Mouse (Mus musculus) CH12.LX (cell line): ENCODE measurements around the gene Gm28036. TPM values are rescaled to one million over a fixed set of nuclear protein-coding genes. Genes with fewer than 3 reads are reported as not detected.

Source experiments
- DNase-seq: peaks from one replicate; pipeline ENCODE4 v3.0.0-alpha.2; 2013; ENCODE audit errors: extremely low read depth
- H3K27ac ChIP-seq: 2 replicates; pipeline ENCODE4 v1.5.1; 2012; ENCODE audit warnings: low read depth, mild to moderate bottlenecking, control low read depth, moderate library complexity; ENCODE audit not compliant: insufficient read depth
- H3K27me3 ChIP-seq: replicated peaks from 2 replicates; pipeline ENCODE3; 2012; ENCODE audit warnings: inconsistent platforms
- H3K36me3 ChIP-seq, 2 experiments: replicated peaks in 1 of 2; 2 replicates each; pipeline versions ENCODE3 to v1.6.1; 2012; ENCODE audit warnings: inconsistent platforms in 1 of 2, low read length in 1 of 2, mild to moderate bottlenecking in 1 of 2, mixed read lengths in 1 of 2, moderate library complexity in 1 of 2; ENCODE audit not compliant: control insufficient read depth in 1 of 2, insufficient read depth in 1 of 2
- H3K4me1 ChIP-seq, 2 experiments: 2 replicates each; pipeline ENCODE4 v1.6.1; 2012; ENCODE audit warnings: inconsistent platforms in 1 of 2, moderate library complexity in 1 of 2; ENCODE audit not compliant: insufficient read depth in 2 of 2, control insufficient read depth in 1 of 2
- H3K4me2 ChIP-seq: 2 replicates; pipeline ENCODE4 v1.6.1; 2012; ENCODE audit warnings: low read depth, mild to moderate bottlenecking, control low read depth; ENCODE audit not compliant: poor library complexity, insufficient read depth, severe bottlenecking
- H3K4me3 ChIP-seq, 3 experiments: fragments of 150-350 bp in 1 of 3; sonication (generic) in 1 of 3; replicated peaks in 1 of 3; 2 replicates each; pipeline versions ENCODE3 to v1.5.1; 2011 to 2012; ENCODE audit warnings: low read depth in 2 of 3, low read length in 2 of 3, mild to moderate bottlenecking in 2 of 3, moderate library complexity in 2 of 3, control low read depth in 1 of 3, improper control_type of control experiment in 1 of 3, inconsistent platforms in 1 of 3, mixed read lengths in 1 of 3; ENCODE audit not compliant: poor library complexity in 1 of 3
- H3K79me2 ChIP-seq: replicated peaks from 2 replicates; pipeline ENCODE4 v1.6.1; 2012; ENCODE audit warnings: mild to moderate bottlenecking, moderate library complexity; ENCODE audit not compliant: control insufficient read depth, poor library complexity, insufficient read depth, severe bottlenecking; ENCODE audit errors: extremely low read depth
- H3K9ac ChIP-seq: 2 replicates; pipeline ENCODE4 v1.6.1; 2012; ENCODE audit warnings: low read depth, mild to moderate bottlenecking, control low read depth, moderate library complexity; ENCODE audit not compliant: insufficient read depth
- H3K9me3 ChIP-seq: replicated peaks from 2 replicates; pipeline ENCODE3; 2012; ENCODE audit warnings: low read length, inconsistent platforms, mixed read lengths
- BHLHE40 ChIP-seq: IDR thresholded peaks from 2 replicates; pipeline ENCODE4 v1.6.1; 2011; ENCODE audit warnings: mild to moderate bottlenecking, low read depth, low read length, improper control_type of control experiment
- CHD2 ChIP-seq: IDR thresholded peaks from 2 replicates; pipeline ENCODE4 v1.6.1; 2011; ENCODE audit warnings: low read length, improper control_type of control experiment
- CTCF ChIP-seq, 2 experiments: IDR thresholded peaks in 1 of 2; conservative IDR thresholded peaks in 1 of 2; 2 replicates each; pipeline ENCODE4 v1.5.1; 2011 to 2012; ENCODE audit warnings: low read depth in 2 of 2, low read length in 2 of 2, improper control_type of control experiment in 1 of 2, inconsistent platforms in 1 of 2, mild to moderate bottlenecking in 1 of 2, moderate library complexity in 1 of 2
- E2F4 ChIP-seq: IDR thresholded peaks from 2 replicates; pipeline ENCODE4 v1.6.1; 2011; ENCODE audit warnings: low read depth, low read length, improper control_type of control experiment; ENCODE audit not compliant: insufficient replicate concordance
- ELF1 ChIP-seq: IDR thresholded peaks from 2 replicates; pipeline ENCODE4 v1.6.1; 2014; ENCODE audit warnings: low read depth, mild to moderate bottlenecking, inconsistent platforms, low read length, improper control_type of control experiment
- EP300 ChIP-seq: IDR thresholded peaks from 2 replicates; pipeline ENCODE4 v1.6.1; 2011; ENCODE audit warnings: low read length, improper control_type of control experiment
- ETS1 ChIP-seq: conservative IDR thresholded peaks from 2 replicates; pipeline ENCODE4 v1.6.1; 2012; ENCODE audit warnings: low read depth, mild to moderate bottlenecking, inconsistent platforms, low read length, improper control_type of control experiment, moderate library complexity
- IRF4 ChIP-seq: IDR thresholded peaks from 2 replicates; pipeline ENCODE4 v1.6.1; 2014; ENCODE audit warnings: low read depth, mild to moderate bottlenecking, inconsistent platforms, low read length, improper control_type of control experiment
- JUN ChIP-seq: IDR thresholded peaks from 2 replicates; pipeline ENCODE4 v1.6.1; 2011; ENCODE audit warnings: low read depth, mild to moderate bottlenecking, low read length, improper control_type of control experiment, moderate library complexity; ENCODE audit not compliant: insufficient read depth
- MAX ChIP-seq: IDR thresholded peaks from 2 replicates; pipeline ENCODE4 v1.6.1; 2011; ENCODE audit warnings: low read length, improper control_type of control experiment
- MAZ ChIP-seq: IDR thresholded peaks from 2 replicates; pipeline ENCODE4 v1.6.1; 2012; ENCODE audit warnings: low read depth, mild to moderate bottlenecking, inconsistent platforms, low read length, improper control_type of control experiment, moderate library complexity
- MXI1 ChIP-seq: IDR thresholded peaks from 2 replicates; pipeline ENCODE4 v1.6.1; 2011; ENCODE audit warnings: mild to moderate bottlenecking, low read depth, low read length, improper control_type of control experiment
- NELFE ChIP-seq: IDR thresholded peaks from 2 replicates; pipeline ENCODE4 v1.6.1; 2011; ENCODE audit warnings: low read depth, low read length, improper control_type of control experiment
- NRF1 ChIP-seq: IDR thresholded peaks from 2 replicates; pipeline ENCODE4 v1.6.1; 2014; ENCODE audit warnings: low read depth, mild to moderate bottlenecking, inconsistent platforms, low read length, improper control_type of control experiment, moderate library complexity
- POLR2A ChIP-seq: IDR thresholded peaks from 2 replicates; pipeline ENCODE4 v1.6.1; 2011; ENCODE audit warnings: low read depth, mild to moderate bottlenecking, improper control_type of control experiment, low read length
- RAD21 ChIP-seq: IDR thresholded peaks from 2 replicates; pipeline ENCODE4 v1.6.1; 2011; ENCODE audit warnings: low read depth, mild to moderate bottlenecking, low read length, improper control_type of control experiment, moderate library complexity
- RCOR1 ChIP-seq: conservative IDR thresholded peaks from 2 replicates; pipeline ENCODE4 v1.6.1; 2012; ENCODE audit warnings: low read depth, mild to moderate bottlenecking, inconsistent platforms, low read length, improper control_type of control experiment
- TBP ChIP-seq: conservative IDR thresholded peaks from 2 replicates; pipeline ENCODE4 v1.6.1; 2011; ENCODE audit warnings: low read depth, low read length, improper control_type of control experiment
- UBTF ChIP-seq: IDR thresholded peaks from 2 replicates; pipeline ENCODE4 v1.6.1; 2012; ENCODE audit warnings: low read depth, mild to moderate bottlenecking, inconsistent platforms, low read length, improper control_type of control experiment, moderate library complexity
- USF1 ChIP-seq: IDR thresholded peaks from 2 replicates; pipeline ENCODE4 v1.6.1; 2014; ENCODE audit warnings: low read depth, mild to moderate bottlenecking, inconsistent platforms, low read length, improper control_type of control experiment
- ZC3H11A ChIP-seq: IDR thresholded peaks from 2 replicates; pipeline ENCODE4 v1.6.1; 2012; ENCODE audit warnings: low read depth, mild to moderate bottlenecking, inconsistent platforms, low read length, improper control_type of control experiment
- ZKSCAN1 ChIP-seq: IDR thresholded peaks from 2 replicates; pipeline ENCODE4 v1.6.1; 2012; ENCODE audit warnings: low read depth, inconsistent platforms, low read length, improper control_type of control experiment, borderline replicate concordance
- ZNF384 ChIP-seq: IDR thresholded peaks from 2 replicates; pipeline ENCODE4 v1.6.1; 2012; ENCODE audit warnings: low read depth, low read length, improper control_type of control experiment, inconsistent platforms
- dilution Hi-C: fragments of 300-500 bp; cut with MboI; formaldehyde crosslinking; loops from 2 replicates; pipeline ENCODE4 v1.14.3; 2020; ENCODE audit warnings: low sequenced_read_pairs; ENCODE audit not compliant: extremely low pct_unique_long_range_greater_than_20kb, extremely low pct_ligation_motif_present
- in situ Hi-C: fragments of 300-500 bp; cut with MboI; formaldehyde crosslinking; loops from 3 replicates; pipeline ENCODE4 v1.14.3; 2019; ENCODE audit warnings: low sequenced_read_pairs, low pct_ligation_motif_present, low pct_unique_long_range_greater_than_20kb, mixed read lengths
- polyA plus RNA-seq: library from polyadenylated mRNA; unstranded; fragments of >175 nt; gene quantifications from 2 replicates; pipeline ENCODE4 v1.2.1, GENCODE M21; 2012; ENCODE audit warnings: low read depth; ENCODE audit not compliant: insufficient read length
- total RNA-seq, 2 experiments: library from RNA; depleted of rRNA; stranded (reverse); fragments of 300-350 nt in 1 of 2; fragments of >200 nt in 1 of 2; gene quantifications; 2 replicates each; pipeline ENCODE4 v1.2.3; 2012 to 2014

Gm28036 gene
- total and polyA plus RNA-seq, 3 experiments: 10.5 to 18.8 (median 15.3) TPM

DNA sequence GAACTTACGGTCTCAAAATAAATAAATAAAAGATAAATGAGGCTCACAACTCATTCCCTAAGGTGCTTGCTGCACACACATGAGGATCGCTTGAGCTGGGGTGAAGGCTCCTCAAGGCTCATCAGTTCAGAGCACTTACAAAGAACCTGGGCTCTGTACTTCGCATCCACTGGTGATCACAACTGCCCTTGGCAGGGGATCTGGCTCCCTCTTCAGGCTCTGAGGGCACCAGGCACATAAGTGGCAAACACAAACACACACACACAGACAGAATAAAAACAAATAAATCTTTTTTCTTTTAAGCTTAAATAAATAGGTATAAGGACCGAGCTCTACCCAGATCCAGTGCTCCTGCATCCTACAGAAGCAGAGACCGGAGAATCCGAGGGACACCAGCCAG is 8.8 kb upstream of the Gm28036 start:
- in situ Hi-C loops (loop anchor here (10.0 to 25.0 kb wide), 2 partner anchors 171 to 298 kb away; partner anchors contain the start of genes Eif6 and Fam83c), dilution Hi-C loops (no loop called here)
- Histone ChIP-seq H3K27me3 (no peaks in the 10 kb centered on the region), H3K4me3 (no peak overlapping the region), H3K4me1 (no peaks in the 10 kb centered on the region), H3K36me3 (peaks cover 41 to 72% of the 10 kb centered on the region in 2 experiments), H3K27ac (no peak overlapping the region), H3K9ac (no peak overlapping the region), H3K79me2 (no peaks in the 10 kb centered on the region; the same call in 1 of the 2 replicates), H3K9me3 (no peaks in the 10 kb centered on the region), H3K4me2 (no peak overlapping the region)
- no peak for DNase-seq
- TF ChIP-seq JUN: no peak
- peak; percentile 58 for TF ChIP-seq RAD21
- peak in 1 of 2 experiments; percentile 58; a peak in 2 of 4 replicates for TF ChIP-seq CTCF (conservative IDR thresholded peaks at IDR 0.05 in 1 of 2, IDR thresholded peaks at IDR 0.05 in 1 of 2; ENCODE audit: low read depth in 2 of 2, low read length in 2 of 2)
- TF ChIP-seq MXI1: no peak
- no peak for TF ChIP-seq ZKSCAN1
- TF ChIP-seq EP300: no peak
- no peak for TF ChIP-seq IRF4
- no peak for TF ChIP-seq USF1

GRCm38 (mm10) chr2:156134161-156134560 is 7.3 kb upstream of the Gm28036 start:
- in situ Hi-C loops (loop anchor here (10.0 to 25.0 kb wide), 2 partner anchors 169 to 297 kb away; partner anchors contain the start of genes Eif6 and Fam83c), dilution Hi-C loops (no loop called here)
- peaks cover 32 to 65% of the 10 kb centered on the region in 2 experiments for H3K36me3 ChIP-seq
- no peaks in the 10 kb centered on the region for H3K27me3 ChIP-seq
- no peak overlapping the region for H3K9ac ChIP-seq
- H3K4me1 ChIP-seq: no peaks in the 10 kb centered on the region
- no peak overlapping the region for H3K4me2 ChIP-seq
- H3K9me3 ChIP-seq: no peaks in the 10 kb centered on the region
- TF ChIP-seq NRF1 (no peak), ELF1 (no peak), ZNF384 (no peak), ZC3H11A (no peak), RCOR1 (no peak), USF1 (no peak), BHLHE40 (no peak), CTCF (conservative IDR thresholded peaks at IDR 0.05 in 1 of 2, IDR thresholded peaks at IDR 0.05 in 1 of 2; ENCODE audit: low read depth in 2 of 2, low read length in 2 of 2) (no peak), NELFE (no peak), RAD21 (no peak), EP300 (no peak), MAX (no peak), MAZ (no peak), ETS1 (no peak), E2F4 (no peak), UBTF (no peak), TBP (no peak), MXI1 (no peak), CHD2 (no peak), POLR2A (no peak)
- no peak for DNase-seq
- H3K27ac ChIP-seq: no peak overlapping the region
- H3K4me3 ChIP-seq: no peak overlapping the region
- H3K79me2 ChIP-seq: no peaks in the 10 kb centered on the region
